Mouse (Mus musculus) liver, postnatal 0 days (tissue): ENCODE results near the gene Rnf145. TPM values are rescaled to one million over a fixed set of nuclear protein-coding genes. Genes with fewer than 3 reads are reported as not detected.
A peak's percentile ranks its signal among the peaks of the same experiment; 100 is the strongest.

Source experiments
- ATAC-seq: fragments of 200-750 bp; cut with Nextera tagmentation; 2 replicates; pipeline ENCODE4 v1.8.0; 2017; ENCODE audit warnings: mild to moderate bottlenecking, moderate library complexity
- DNase-seq: peaks from one replicate; pipeline ENCODE4 v3.0.0-alpha.2; 2016
- H3K27ac ChIP-seq: fragments of 300-500 bp; sonication (generic); 2 replicates; pipeline ENCODE4 v1.5.1; 2014; ENCODE audit warnings: antibody characterized with exemption, moderate library complexity, mild to moderate bottlenecking, low read depth
- H3K27me3 ChIP-seq: fragments of 300-500 bp; sonication (generic); 2 replicates; pipeline ENCODE4 v1.6.1; 2014; ENCODE audit warnings: low read length, control low read depth, mixed read lengths; ENCODE audit not compliant: insufficient read depth
- H3K36me3 ChIP-seq: fragments of 300-500 bp; sonication (generic); replicated peaks from 2 replicates; pipeline ENCODE4 v1.6.1; 2014; ENCODE audit warnings: mild to moderate bottlenecking, control low read depth, low read length, moderate library complexity, mixed read lengths; ENCODE audit not compliant: insufficient read depth
- H3K4me1 ChIP-seq: fragments of 300-500 bp; sonication (generic); 2 replicates; pipeline ENCODE4 v1.6.1; 2014; ENCODE audit warnings: antibody characterized with exemption, mild to moderate bottlenecking, control low read depth; ENCODE audit not compliant: insufficient read depth
- H3K4me2 ChIP-seq: fragments of 300-500 bp; sonication (generic); 2 replicates; pipeline ENCODE4 v1.6.1; 2014; ENCODE audit warnings: low read depth, mild to moderate bottlenecking, low read length, moderate library complexity, mixed read lengths
- H3K4me3 ChIP-seq: fragments of 300-500 bp; sonication (generic); 2 replicates; pipeline ENCODE4 v1.5.1; 2014; ENCODE audit warnings: low read depth, low read length
- H3K9ac ChIP-seq: fragments of 300-500 bp; sonication (generic); replicated peaks from 2 replicates; pipeline ENCODE4 v1.6.1; 2014; ENCODE audit warnings: mild to moderate bottlenecking, moderate library complexity
- H3K9me3 ChIP-seq: fragments of 300-500 bp; sonication (generic); 2 replicates; pipeline ENCODE4 v1.6.1; 2016; ENCODE audit warnings: mild to moderate bottlenecking, control low read depth, low read length, mixed read lengths
- CTCF ChIP-seq: sonication (generic); IDR thresholded peaks from 2 replicates; pipeline ENCODE4 v1.5.1; 2016; ENCODE audit warnings: antibody characterized with exemption, low read depth
- EP300 ChIP-seq: IDR thresholded peaks from 2 replicates; pipeline ENCODE4 v1.6.1; 2016; ENCODE audit warnings: antibody characterized with exemption, low read depth, mild to moderate bottlenecking
- WGBS: fragments of 180-500 bp; shearing (Covaris S2); extraction: QIAGEN DNeasy Blood & Tissue Kit; methylation state at CpG from one replicate; pipeline ENCODE4 v1.1.7; 2014; ENCODE audit not compliant: insufficient replicate concordance; 5-methylcytosine and 5-hydroxymethylcytosine counted together
- polyA plus RNA-seq: library from polyadenylated mRNA; unstranded; fragments of >200 nt; fragmentation: Nextera tagmentation; extraction: Ambion mirVana; gene quantifications from 2 replicates; pipeline ENCODE4 v1.2.1, GENCODE M21; 2015

Rnf145 gene
- polyA plus RNA-seq, 1 experiment from 2014 or later, result 31.9 TPM

DNA sequence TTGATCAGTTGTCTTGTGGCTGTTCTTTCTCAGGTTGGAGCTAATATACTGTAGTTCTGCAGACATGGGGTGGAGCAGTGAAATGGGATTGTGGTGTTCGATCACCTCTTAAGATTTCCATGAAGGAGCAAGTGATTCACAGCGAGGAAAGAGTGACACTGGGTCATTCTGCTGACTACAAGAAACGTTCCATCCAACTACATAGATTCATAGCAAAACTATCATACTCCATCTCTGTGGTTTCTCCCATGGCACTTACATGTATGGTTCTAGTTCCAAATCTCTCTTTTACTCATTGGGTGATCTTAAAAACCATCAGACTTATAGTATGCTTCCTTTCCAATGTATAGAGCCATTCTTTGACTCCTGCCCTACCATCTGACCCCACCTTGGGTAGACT is 14.0 kb upstream of the Rnf145 start:
- H3K4me2 ChIP-seq, result no peak overlapping the region
- DNase-seq (no peak), ATAC-seq (no peak)
- H3K27me3 ChIP-seq, result no peaks in the 10 kb centered on the region
- H3K9ac ChIP-seq, result no peak overlapping the region
- H3K27ac ChIP-seq, result no peak overlapping the region
- H3K4me3 ChIP-seq, result no peak overlapping the region
- no peaks in the 10 kb centered on the region for H3K9me3 ChIP-seq
- TF ChIP-seq CTCF, result no peak
- TF ChIP-seq EP300, result no peak
- H3K36me3 ChIP-seq, result no peaks in the 10 kb centered on the region
- 88% methylated on average over 3 of the region's 3 CpGs for WGBS
- H3K4me1 ChIP-seq, result peaks cover 14% of the 10 kb centered on the region

DNA sequence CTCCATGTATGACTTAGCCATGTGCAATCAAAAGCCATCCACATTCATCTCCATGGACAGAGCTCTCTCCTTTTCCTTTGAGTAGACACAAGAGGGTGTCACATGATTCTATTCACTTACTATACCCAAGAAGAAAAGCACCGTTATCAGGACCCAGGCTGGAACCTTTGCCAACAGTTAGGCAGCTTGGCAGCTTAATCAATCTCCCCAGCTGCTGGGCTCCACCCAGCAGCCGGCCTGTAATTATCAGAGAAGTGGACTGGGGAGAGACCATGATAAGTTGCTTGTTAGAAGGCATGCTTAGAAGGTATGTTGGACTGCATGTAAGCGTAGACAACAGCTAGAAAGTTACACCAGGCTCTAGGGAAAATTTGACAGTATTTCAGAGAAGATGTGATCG is 9.9 kb upstream of the Rnf145 start:
- Histone ChIP-seq H3K9ac (no peak overlapping the region; the same call in 1 of the 2 replicates), H3K27me3 (no peaks in the 10 kb centered on the region), H3K4me1 (peaks cover 41% of the 10 kb centered on the region), H3K4me2 (peak overlapping the region; percentile 45), H3K36me3 (no peaks in the 10 kb centered on the region), H3K4me3 (no peak overlapping the region), H3K27ac (peak overlapping the region; percentile 92), H3K9me3 (no peaks in the 10 kb centered on the region)
- TF ChIP-seq EP300, result peak; percentile 100
- no peak for TF ChIP-seq CTCF
- DNase-seq, result peak; percentile 78
- 55% methylated on average over 4 of the region's 4 CpGs for WGBS
- peak; percentile 88 for ATAC-seq

DNA sequence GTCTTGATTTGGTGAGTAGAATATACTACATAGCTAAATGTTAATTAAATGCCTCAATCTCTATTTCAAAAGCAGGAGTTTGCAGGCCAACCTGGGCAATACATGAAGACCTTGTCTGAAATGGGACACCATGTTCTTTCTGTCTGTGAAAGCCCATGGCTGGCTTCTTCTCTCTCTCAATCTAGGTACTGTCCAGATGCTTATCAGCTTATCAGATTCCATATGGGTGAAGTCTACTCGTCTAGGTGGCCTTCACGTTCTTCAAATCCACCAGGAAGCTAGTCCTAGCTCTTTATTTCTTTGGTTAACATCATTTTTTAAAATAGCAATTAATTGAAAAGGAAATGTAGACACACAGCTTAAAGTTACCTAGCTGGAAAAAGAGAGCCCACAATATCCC is 8.9 kb upstream of the Rnf145 start:
- no peak overlapping the region for H3K9ac ChIP-seq
- no peaks in the 10 kb centered on the region for H3K36me3 ChIP-seq
- peak overlapping the region; percentile 45 for H3K4me2 ChIP-seq
- H3K27me3 ChIP-seq, result no peaks in the 10 kb centered on the region
- TF ChIP-seq EP300, result no peak
- TF ChIP-seq CTCF, result no peak
- DNase-seq (no peak), ATAC-seq (no peak)
- peaks cover 40% of the 10 kb centered on the region for H3K4me1 ChIP-seq
- H3K9me3 ChIP-seq, result no peaks in the 10 kb centered on the region
- H3K4me3 ChIP-seq, result no peak overlapping the region
- H3K27ac ChIP-seq, result peak overlapping the region; percentile 92
- 60% methylated on average over 2 of the region's 2 CpGs for WGBS

DNA sequence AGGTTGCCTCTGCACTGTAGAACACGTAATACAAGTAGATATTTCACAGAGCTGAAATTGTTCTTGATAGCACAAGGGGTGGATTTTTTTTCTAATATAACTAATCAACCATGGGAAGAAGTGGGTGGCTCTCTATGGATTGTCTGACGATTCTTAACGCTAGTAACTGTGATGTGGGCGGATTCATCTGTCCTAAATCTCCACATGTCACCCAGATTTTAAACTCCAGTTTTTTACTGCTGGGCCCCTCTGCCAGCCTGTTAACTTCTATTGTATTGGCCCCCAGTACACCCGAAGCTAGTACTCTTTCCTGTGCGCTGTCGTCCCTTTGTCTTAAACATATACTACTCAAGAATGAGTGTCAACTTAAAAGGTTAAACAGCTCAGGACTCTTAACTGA is 8.4 kb upstream of the Rnf145 start:
- DNase-seq (no peak), ATAC-seq (no peak)
- Histone ChIP-seq H3K9me3 (no peaks in the 10 kb centered on the region), H3K4me3 (no peak overlapping the region), H3K27me3 (no peaks in the 10 kb centered on the region), H3K36me3 (no peaks in the 10 kb centered on the region), H3K27ac (peak overlapping the region; percentile 92; the same call in 1 of the 2 replicates), H3K9ac (no peak overlapping the region), H3K4me2 (peak overlapping the region; percentile 45), H3K4me1 (peaks cover 42% of the 10 kb centered on the region)
- 63% methylated on average over 7 of the region's 7 CpGs for WGBS
- no peak for TF ChIP-seq CTCF
- no peak for TF ChIP-seq EP300

DNA sequence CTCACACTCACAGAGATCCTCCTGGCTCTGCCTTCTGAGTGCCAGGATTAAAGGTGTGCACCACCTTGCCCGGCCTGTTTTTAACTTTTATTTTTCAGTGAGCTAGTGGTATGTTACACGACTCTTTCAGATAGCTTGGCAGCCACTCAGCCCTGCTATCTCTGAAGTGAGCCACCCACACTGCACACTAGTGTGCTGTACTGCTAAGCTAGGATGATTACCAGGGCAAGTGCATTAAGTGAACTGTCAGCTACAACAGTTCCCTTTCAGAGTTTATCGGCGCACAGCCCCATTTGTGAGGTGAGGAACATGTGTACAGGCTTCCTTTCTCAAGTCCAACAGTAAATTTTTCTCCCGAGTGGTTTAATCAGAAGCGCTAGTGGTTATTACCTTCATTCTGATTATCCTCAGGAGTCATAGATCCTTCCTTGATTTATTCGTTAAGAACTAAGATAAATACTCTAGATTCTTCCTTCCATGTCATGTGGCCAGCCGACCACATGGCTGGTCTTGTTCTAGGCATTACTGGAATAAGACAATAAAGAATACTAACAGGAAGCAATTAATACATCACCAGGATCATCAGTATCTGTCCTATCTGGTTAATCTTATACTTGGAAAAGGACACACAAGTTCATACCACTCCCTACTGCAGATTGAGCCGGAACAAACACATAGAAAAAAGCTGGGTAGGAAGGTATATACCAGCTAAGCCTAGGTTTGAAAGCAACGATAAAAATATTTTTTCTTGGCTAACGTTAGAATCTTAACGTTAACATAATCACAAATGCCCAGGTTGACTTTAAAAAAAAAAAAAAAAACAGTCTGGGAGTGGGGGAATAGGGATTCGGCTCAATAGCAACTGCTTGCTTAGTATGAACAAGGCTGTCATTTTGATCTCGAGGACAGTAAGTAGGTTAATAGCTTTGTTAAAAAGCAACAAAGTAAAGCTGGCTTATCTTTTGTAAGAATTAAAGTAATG is 6.4 kb upstream of the Rnf145 start:
- peak overlapping the region; percentile 92 for H3K27ac ChIP-seq
- peak overlapping the region; percentile 35; the same call in 1 of the 2 replicates for H3K9ac ChIP-seq
- H3K4me2 ChIP-seq, result peak overlapping the region; percentile 48
- ATAC-seq (peak; percentile 84), DNase-seq (peak; percentile 61)
- H3K4me3 ChIP-seq, result no peak overlapping the region
- H3K9me3 ChIP-seq, result no peaks in the 10 kb centered on the region
- peaks cover 48% of the 10 kb centered on the region for H3K4me1 ChIP-seq
- TF ChIP-seq EP300 (peak; percentile 95), CTCF (no peak)
- no peaks in the 10 kb centered on the region for H3K27me3 ChIP-seq
- 36% methylated on average over 14 of the region's 14 CpGs for WGBS
- H3K36me3 ChIP-seq, result no peaks in the 10 kb centered on the region

DNA sequence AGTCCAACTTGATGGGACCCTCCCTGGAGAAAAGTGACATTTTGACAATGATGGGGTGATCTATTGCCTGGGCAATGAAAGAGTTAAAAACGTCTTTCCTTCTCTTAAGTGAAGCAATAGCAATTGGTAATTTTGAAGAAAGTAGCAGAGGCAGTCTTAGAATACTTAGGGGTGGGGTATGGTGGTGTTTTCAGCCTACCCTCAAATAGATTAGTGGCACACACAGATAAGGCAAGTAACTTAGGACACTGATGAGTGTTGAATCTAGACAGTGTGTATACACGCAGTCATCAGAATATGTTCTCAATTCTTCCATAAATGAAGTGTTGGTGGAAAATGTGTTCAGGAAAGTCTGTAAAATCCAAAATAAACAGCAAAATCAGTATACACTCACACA is 5.7 kb upstream of the Rnf145 start:
- DNase-seq (no peak), ATAC-seq (no peak)
- no peaks in the 10 kb centered on the region for H3K36me3 ChIP-seq
- 49% methylated on average over 2 of the region's 2 CpGs for WGBS
- H3K9ac ChIP-seq, result no peak overlapping the region
- H3K4me2 ChIP-seq, result peak overlapping the region; percentile 48
- H3K9me3 ChIP-seq, result no peaks in the 10 kb centered on the region
- H3K4me3 ChIP-seq, result no peak overlapping the region
- peak overlapping the region; percentile 92 for H3K27ac ChIP-seq
- H3K27me3 ChIP-seq, result no peaks in the 10 kb centered on the region
- peaks cover 52% of the 10 kb centered on the region for H3K4me1 ChIP-seq
- TF ChIP-seq EP300, result peak; percentile 86
- TF ChIP-seq CTCF, result no peak
